8 mouse cellular contexts compared by ENCODE assay signal in genomic region chr17:35186681-35187080, GRCm38 (mm10). TPM values are rescaled to one million over a fixed set of nuclear protein-coding genes. Genes with fewer than 3 reads are reported as not detected.
DNase-seq lines count a peak whose midpoint lies in the region; ATAC-seq lines count a peak whose summit lies in the region.

No protein-coding gene starts in this region.

- WGBS in heart, embryonic 11.5 days (ENCODE audit: insufficient replicate concordance): 1% methylated on average over 4 of the region's 4 CpGs
- 0% methylated on average over 4 of the region's 4 CpGs for WGBS in hindbrain, embryonic 14.5 days

- H3K4me3 ChIP-seq in heart, embryonic 11.5 days (ENCODE audit: low read depth, low read length): peak overlapping the region; percentile 48
- no peak overlapping the region for H3K4me3 ChIP-seq in hindbrain, embryonic 14.5 days (replicated peaks; ENCODE audit: low read length)

- H3K27me3 ChIP-seq in heart, embryonic 11.5 days (ENCODE audit: control insufficient read depth, insufficient read depth, low read length): no peaks in the 10 kb centered on the region
- H3K27me3 ChIP-seq in hindbrain, embryonic 14.5 days (ENCODE audit: control insufficient read depth, insufficient read depth, low read length): no peaks in the 10 kb centered on the region

- peak; percentile 41; the same call in 1 of the 2 replicates for ATAC-seq in heart, embryonic 11.5 days (replicated peaks; ENCODE audit: insufficient number of reproducible peaks, low FRiP score, low TSS enrichment)
- no peak for ATAC-seq in hindbrain, embryonic 14.5 days (ENCODE audit: low FRiP score)
- no peak; the same call in 1 of the 2 replicates for ATAC-seq in frontal cortex, adult (ENCODE audit: low TSS enrichment)

- H3K9ac ChIP-seq in heart, embryonic 11.5 days (ENCODE audit: low read depth, low read length): no peak overlapping the region
- H3K9ac ChIP-seq in hindbrain, embryonic 14.5 days: no peak overlapping the region

- no peak for DNase-seq in heart, postnatal 14 days
- DNase-seq in embryo, embryonic 10.5 days (ENCODE audit: low spot score): peak; percentile 68
- no peak for DNase-seq in hindbrain, embryonic 14.5 days (ENCODE audit: low spot score)
- peak; percentile 51 for DNase-seq in lung, postnatal 14 days
- DNase-seq in retina, postnatal 1 day: peak; percentile 47
- no peak for DNase-seq in urinary bladder, adult 18-20 months (ENCODE audit: low spot score in 2 of 2)

- H3K36me3 ChIP-seq in heart, embryonic 11.5 days (ENCODE audit: control insufficient read depth, insufficient read depth, low read length): no peaks in the 10 kb centered on the region
- H3K36me3 ChIP-seq in hindbrain, embryonic 14.5 days (replicated peaks; ENCODE audit: control insufficient read depth, insufficient read depth): no peaks in the 10 kb centered on the region

- intact Hi-C loops in heart, postnatal 14 days (cut with DNase I): no loop called here

- no peaks in the 10 kb centered on the region for H3K4me1 ChIP-seq in heart, embryonic 11.5 days (ENCODE audit: control insufficient read depth, insufficient read depth, low read length)
- H3K4me1 ChIP-seq in hindbrain, embryonic 14.5 days (replicated peaks; ENCODE audit: control insufficient read depth, insufficient read depth, low read length): peaks cover 11% of the 10 kb centered on the region; the same call in 1 of the 2 replicates

- H3K4me2 ChIP-seq in heart, embryonic 11.5 days: peak overlapping the region; percentile 65
- peak overlapping the region; percentile 53 for H3K4me2 ChIP-seq in hindbrain, embryonic 14.5 days (replicated peaks)

- H3K27ac ChIP-seq in heart, embryonic 11.5 days (ENCODE audit: low read depth, low read length): peak overlapping the region; percentile 36
- H3K27ac ChIP-seq in hindbrain, embryonic 14.5 days: 0 out of 2 replicates have a peak overlapping the region, but pooled peaks have one; percentile 3

- H3K9me3 ChIP-seq in heart, embryonic 11.5 days (replicated peaks; ENCODE audit: control insufficient read depth, low read length): no peaks in the 10 kb centered on the region
- no peaks in the 10 kb centered on the region for H3K9me3 ChIP-seq in hindbrain, embryonic 14.5 days (ENCODE audit: control insufficient read depth, low read length)

RNA-seq across cellular contexts. Expression of gene Lst1, which starts 1.6 kb away (rescaled TPM):
- polyA plus RNA-seq in heart, embryonic 11.5 days (2014; fragmentation: Nextera tagmentation; extraction: Ambion mirVana): 4.9 and 5.0 TPM in 2 replicates
- total RNA-seq in heart, postnatal 14 days (2021): 1 to 10 TPM; 3.8 to 4.0 TPM
- 8.2 and 13.3 TPM in 2 replicates for polyA plus RNA-seq in hindbrain, embryonic 14.5 days (2014; fragmentation: Nextera tagmentation; extraction: Ambion mirVana)

RNA-seq across cellular contexts. Expression of gene Ltb, which starts 7.6 kb away (rescaled TPM):
- 0.42 TPM in 1 of 2 replicates, not detected in the other for polyA plus RNA-seq in heart, embryonic 11.5 days (2014; fragmentation: Nextera tagmentation; extraction: Ambion mirVana)
- 1 to 10 TPM; 1.2 to 3.8 TPM for total RNA-seq in heart, postnatal 14 days (2021)
- 0.29 and 0.39 TPM in 2 replicates for polyA plus RNA-seq in hindbrain, embryonic 14.5 days (2014; fragmentation: Nextera tagmentation; extraction: Ambion mirVana)

RNA-seq across cellular contexts. Expression of gene Aif1, which starts 10.8 kb away (rescaled TPM):
- 2.7 and 4.2 TPM in 2 replicates for polyA plus RNA-seq in heart, embryonic 11.5 days (2014; fragmentation: Nextera tagmentation; extraction: Ambion mirVana)
- 1 to 10 TPM; 1.4 to 2.8 TPM for total RNA-seq in heart, postnatal 14 days (2021)
- polyA plus RNA-seq in hindbrain, embryonic 14.5 days (2014; fragmentation: Nextera tagmentation; extraction: Ambion mirVana): 7.8 and 8.7 TPM in 2 replicates

RNA-seq across cellular contexts. Expression of gene Tnf, which starts 15.1 kb away (rescaled TPM):
- polyA plus RNA-seq in heart, embryonic 11.5 days (2014; fragmentation: Nextera tagmentation; extraction: Ambion mirVana): not detected in 2 replicates
- total RNA-seq in heart, postnatal 14 days (2021): under 1 TPM; 0.29 to 0.39 TPM
- polyA plus RNA-seq in hindbrain, embryonic 14.5 days (2014; fragmentation: Nextera tagmentation; extraction: Ambion mirVana): not detected in 2 replicates

RNA-seq across cellular contexts. Expression of gene Lta, which starts 18.5 kb away (rescaled TPM):
- polyA plus RNA-seq in heart, embryonic 11.5 days (2014; fragmentation: Nextera tagmentation; extraction: Ambion mirVana): not detected in 2 replicates
- total RNA-seq in heart, postnatal 14 days (2021): under 1 TPM in 1 of 2 experiments, not detected in 1; 0.20 TPM
- 0.23 and 0.55 TPM in 2 replicates for polyA plus RNA-seq in hindbrain, embryonic 14.5 days (2014; fragmentation: Nextera tagmentation; extraction: Ambion mirVana)

Comparison
In these comparisons a context has a peak if more than half of its experiments do, and no peak if none do; other contexts are left out.
1. DNase-seq: peak in embryo, embryonic 10.5 days (single experiment), lung, postnatal 14 days (single experiment) and retina, postnatal 1 day (single experiment); none in heart, postnatal 14 days (0 of 2), hindbrain, embryonic 14.5 days (single experiment) and urinary bladder, adult 18-20 months (0 of 2).